Mouse (Mus musculus) urinary bladder, postnatal 36 days (tissue): ENCODE data around the gene Slc7a6.
A peak's percentile ranks its signal among the peaks of the same experiment; 100 is the strongest.
"Not testable (repeated sequence)": the region's sequence is repeated elsewhere in the genome, so short reads cannot be mapped to it uniquely, and the experiment has no call there.

Experiments
- DNase-seq, 2 experiments: peaks; one replicate each; pipeline ENCODE4 v3.0.0; 2022; ENCODE audit warnings: low spot score in 2 of 2, mixed read lengths in 1 of 2

Gene Slc7a6

GRCm38 (mm10) chr8:106186394-106186793, 17.7 kb downstream of the Slc7a6 start:
- DNase-seq, result no peak

- no peak for DNase-seq
Measured at GRCm38 (mm10) chr8:106189162-106189561, 20.5 kb downstream of the Slc7a6 start.

- peak in 1 of 2 experiments; percentile 42 for DNase-seq
Measured at GRCm38 (mm10) chr8:106191639-106192038, 23.0 kb downstream of the Slc7a6 start.

GRCm38 (mm10) chr8:106193162-106193561, 24.5 kb downstream of the Slc7a6 start:
- DNase-seq, result no peak

GRCm38 (mm10) chr8:106194062-106194461, 25.4 kb downstream of the Slc7a6 start:
- DNase-seq, result no peak

GRCm38 (mm10) chr8:106198741-106199140, 30.1 kb downstream of the Slc7a6 start:
- peak; percentile 33 to 44 for DNase-seq

GRCm38 (mm10) chr8:106199596-106199995, 30.9 kb downstream of the Slc7a6 start:
- not testable (repeated sequence) for DNase-seq

- peak; percentile 18 to 28 for DNase-seq
Measured at GRCm38 (mm10) chr8:106210035-106210731, 41.5 kb downstream of the Slc7a6 start.

- peak; percentile 92 to 95 for DNase-seq
Measured at GRCm38 (mm10) chr8:106210821-106211345, 42.2 kb downstream of the Slc7a6 start, which contains the start of the genes Slc7a6os and Prmt7. Gene Slc7a6os (minus strand): TSS chr8:106210935. Gene Prmt7 (plus strand): TSS chr8:106210936.

- DNase-seq, result no peak
Measured at GRCm38 (mm10) chr8:106211421-106211820, 42.8 kb downstream of the Slc7a6 start.

- DNase-seq, result no peak
Measured at GRCm38 (mm10) chr8:106213959-106214358, 45.3 kb downstream of the Slc7a6 start.

- DNase-seq, result no peak
Measured at GRCm38 (mm10) chr8:106219620-106220019, 51.0 kb downstream of the Slc7a6 start.

GRCm38 (mm10) chr8:106226589-106226988, 57.9 kb downstream of the Slc7a6 start:
- DNase-seq, result peak; percentile 23 to 36

- DNase-seq, result no peak
Measured at GRCm38 (mm10) chr8:106231536-106231935, 62.9 kb downstream of the Slc7a6 start.

- DNase-seq, result no peak
Measured at GRCm38 (mm10) chr8:106232751-106233150, 64.1 kb downstream of the Slc7a6 start.

GRCm38 (mm10) chr8:106234567-106235261, 66.1 kb downstream of the Slc7a6 start:
- no peak for DNase-seq

GRCm38 (mm10) chr8:106237106-106237505, 68.4 kb downstream of the Slc7a6 start:
- no peak for DNase-seq
